35 mouse cellular contexts compared by ENCODE assay signal in the genomic region with DNA sequence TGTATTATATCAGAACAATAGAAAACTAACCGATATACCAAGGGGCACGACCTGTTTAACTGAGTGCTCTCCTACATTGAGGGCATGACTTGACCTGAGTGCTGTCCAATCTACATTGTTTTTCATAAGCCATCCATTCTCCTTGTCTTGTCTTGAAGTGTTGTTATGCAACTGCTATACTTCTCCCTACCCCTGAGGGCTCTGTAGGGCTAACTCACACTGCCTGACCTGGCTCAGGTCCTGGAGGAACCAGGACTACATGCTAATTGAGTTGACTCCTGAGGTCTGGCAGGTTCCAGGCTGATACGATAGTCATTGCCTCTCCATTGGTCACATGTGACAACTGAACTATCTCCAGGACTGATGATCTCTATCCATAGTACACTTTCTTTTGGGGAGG.
"Had no signal": no experiment of that assay in that cellular context is flagged by ENCODE, and none has a peak within 500 bp of the region (broad histone marks: within the 10 kb centered on the region; RNA-seq: fewer than 3 reads in every experiment).

No protein-coding gene starts in this region.

- H3K9ac ChIP-seq: heart, embryonic 12.5 days; heart, embryonic 13.5 days; heart, embryonic 15.5 days; hindbrain, embryonic 12.5 days; hindbrain, embryonic 13.5 days; hindbrain, embryonic 14.5 days; hindbrain, embryonic 15.5 days; intestine, embryonic 15.5 days; kidney, embryonic 15.5 days had no signal

- H3K4me2 ChIP-seq: heart, embryonic 11.5 days; heart, embryonic 12.5 days; heart, embryonic 13.5 days; heart, embryonic 15.5 days; hindbrain, embryonic 12.5 days; hindbrain, embryonic 13.5 days; hindbrain, embryonic 14.5 days; hindbrain, embryonic 15.5 days; intestine, embryonic 15.5 days; kidney, embryonic 15.5 days had no signal

- DNase-seq: heart, postnatal 10 days; heart, postnatal 14 days; heart, postnatal 36 days; heart, postnatal 4 days; kidney, adult 11 months; kidney, adult 18-20 months; kidney, adult 2 months; kidney, adult 8-10 months; kidney, adult 9 months; kidney, postnatal 10 days; kidney, postnatal 14 days; kidney, postnatal 25 days; kidney, postnatal 36 days; kidney, postnatal 4 days; layer of hippocampus, adult 9-11 months; layer of hippocampus, postnatal 36 days had no signal

- H3K4me3 ChIP-seq: heart, embryonic 10.5 days; heart, embryonic 12.5 days; heart, embryonic 13.5 days; heart, embryonic 15.5 days; hindbrain, embryonic 10.5 days; hindbrain, embryonic 12.5 days; hindbrain, embryonic 13.5 days; hindbrain, embryonic 15.5 days; intestine, embryonic 15.5 days; kidney, embryonic 15.5 days; layer of hippocampus, adult 2 months; left cerebral cortex, adult 2 months had no signal

- H3K36me3 ChIP-seq: heart, embryonic 10.5 days; heart, embryonic 12.5 days; heart, embryonic 13.5 days; heart, embryonic 15.5 days; hindbrain, embryonic 10.5 days; hindbrain, embryonic 12.5 days; hindbrain, embryonic 13.5 days; hindbrain, embryonic 15.5 days; intestine, embryonic 15.5 days; kidney, embryonic 15.5 days had no signal

- ATAC-seq: hindbrain, postnatal 0 days; inflammation-experienced regulatory T-cells, adult 6 months; intestine, embryonic 15.5 days; intestine, embryonic 16.5 days; intestine, postnatal 0 days had no signal

- H3K4me1 ChIP-seq: heart, embryonic 10.5 days; heart, embryonic 12.5 days; heart, embryonic 15.5 days; hindbrain, embryonic 10.5 days; hindbrain, embryonic 12.5 days; hindbrain, embryonic 13.5 days; hindbrain, embryonic 15.5 days; intestine, embryonic 15.5 days; kidney, embryonic 15.5 days had no signal

- H3K9me3 ChIP-seq: heart, embryonic 10.5 days; heart, embryonic 12.5 days; heart, embryonic 13.5 days; heart, embryonic 15.5 days; hindbrain, embryonic 10.5 days; hindbrain, embryonic 12.5 days; hindbrain, embryonic 13.5 days; hindbrain, embryonic 15.5 days; intestine, embryonic 15.5 days; kidney, embryonic 15.5 days had no signal

- H3K27ac ChIP-seq: heart, embryonic 10.5 days; heart, embryonic 13.5 days; heart, embryonic 15.5 days; hindbrain, embryonic 10.5 days; hindbrain, embryonic 12.5 days; hindbrain, embryonic 13.5 days; hindbrain, embryonic 14.5 days; hindbrain, embryonic 15.5 days; hindbrain, postnatal 0 days; intestine, embryonic 15.5 days; kidney, embryonic 15.5 days; kidney, postnatal 0 days; layer of hippocampus, adult 2 months; left cerebral cortex, adult 2 months had no signal

- H3K27me3 ChIP-seq: heart, embryonic 13.5 days; heart, embryonic 15.5 days; hindbrain, embryonic 12.5 days; hindbrain, embryonic 13.5 days; hindbrain, embryonic 15.5 days; intestine, embryonic 15.5 days; kidney, embryonic 15.5 days had no signal
